8 mouse cellular contexts compared by ENCODE assay signal in genomic region chr4:154964581-154965235, GRCm38 (mm10). TPM values are rescaled to one million over a fixed set of nuclear protein-coding genes. Genes with fewer than 3 reads are reported as not detected.
DNase-seq lines count a peak whose midpoint lies in the region; ATAC-seq and TF ChIP-seq lines count a peak whose summit lies in the region.

No protein-coding gene starts in this region.

- H3K4me2 ChIP-seq in heart, embryonic 16.5 days (ENCODE audit: low read depth, low read length): peak overlapping the region; percentile 85
- H3K4me2 ChIP-seq in liver, postnatal 0 days (ENCODE audit: low read depth, low read length): peak overlapping the region; percentile 98
- H3K4me2 ChIP-seq in stomach, postnatal 0 days (replicated peaks; ENCODE audit: low read depth): peak overlapping the region; percentile 88

- H3K4me1 ChIP-seq in heart, embryonic 16.5 days (ENCODE audit: control insufficient read depth, insufficient read depth, low read length): peaks cover 48% of the 10 kb centered on the region
- H3K4me1 ChIP-seq in liver, postnatal 0 days (ENCODE audit: insufficient read depth): peaks cover 46% of the 10 kb centered on the region
- peaks cover 15% of the 10 kb centered on the region for H3K4me1 ChIP-seq in stomach, postnatal 0 days (replicated peaks; ENCODE audit: control insufficient read depth, insufficient read depth)

- peak; percentile 19; the same call in 1 of the 2 replicates for TF ChIP-seq EP300 in liver, postnatal 0 days (IDR thresholded peaks at IDR 0.05; ENCODE audit: low read depth)
- no peak for TF ChIP-seq EP300 in stomach, postnatal 0 days (optimal IDR thresholded peaks at IDR 0.05)

- TF ChIP-seq CTCF in liver, postnatal 0 days (IDR thresholded peaks at IDR 0.05; ENCODE audit: low read depth): no peak
- TF ChIP-seq CTCF in stomach, postnatal 0 days (IDR thresholded peaks at IDR 0.05; ENCODE audit: low read depth): no peak

- H3K27me3 ChIP-seq in heart, embryonic 16.5 days (ENCODE audit: control insufficient read depth, insufficient read depth, low read length): peaks cover 33% of the 10 kb centered on the region
- peaks cover 39% of the 10 kb centered on the region for H3K27me3 ChIP-seq in liver, postnatal 0 days (ENCODE audit: insufficient read depth, low read length)
- peaks cover 5% of the 10 kb centered on the region; the same call in 1 of the 2 replicates for H3K27me3 ChIP-seq in stomach, postnatal 0 days (ENCODE audit: control insufficient read depth, insufficient read depth, low read length)

- 1% methylated on average over 34 of the region's 36 CpGs for WGBS in heart, embryonic 16.5 days
- under 1% methylated on average over 34 of the region's 36 CpGs for WGBS in liver, postnatal 0 days (ENCODE audit: insufficient replicate concordance)
- WGBS in stomach, postnatal 0 days: under 1% methylated on average over 34 of the region's 36 CpGs

- ATAC-seq in activated CD4-positive, CD25-positive, alpha-beta regulatory T cell, adult 4 months: peak; percentile 44
- ATAC-seq in heart, embryonic 16.5 days (replicated peaks; ENCODE audit: extremely low read depth, insufficient read depth, low FRiP score): peak; percentile 17; the same call in 1 of the 2 replicates
- ATAC-seq in liver, postnatal 0 days: peak; percentile 50
- ATAC-seq in stomach, postnatal 0 days (ENCODE audit: low FRiP score, low TSS enrichment): no peak
- no peak; the same call in 1 of the 2 replicates for ATAC-seq in cerebellum, adult (ENCODE audit: insufficient number of reproducible peaks, low FRiP score, low TSS enrichment)

- peaks cover 8% of the 10 kb centered on the region for H3K36me3 ChIP-seq in heart, embryonic 16.5 days (ENCODE audit: control insufficient read depth, insufficient read depth)
- H3K36me3 ChIP-seq in liver, postnatal 0 days (replicated peaks; ENCODE audit: insufficient read depth, low read length): peaks cover 23% of the 10 kb centered on the region
- peaks cover 6% of the 10 kb centered on the region for H3K36me3 ChIP-seq in stomach, postnatal 0 days (ENCODE audit: control insufficient read depth, insufficient read depth, low read length)

- DNase-seq in kidney, adult 18-20 months: peak; percentile 13
- no peak for DNase-seq in kidney, postnatal 36 days
- DNase-seq in liver, postnatal 0 days: peak; percentile 59
- DNase-seq in stomach, postnatal 0 days (ENCODE audit: low spot score): no peak
- no peak for DNase-seq in adrenal gland, postnatal 36 days

- no peaks in the 10 kb centered on the region for H3K9me3 ChIP-seq in heart, embryonic 16.5 days (replicated peaks; ENCODE audit: control insufficient read depth, low read length)
- H3K9me3 ChIP-seq in liver, postnatal 0 days (ENCODE audit: low read length): no peaks in the 10 kb centered on the region
- H3K9me3 ChIP-seq in stomach, postnatal 0 days (ENCODE audit: control insufficient read depth, low read length): no peaks in the 10 kb centered on the region

- H3K4me3 ChIP-seq in heart, embryonic 16.5 days (ENCODE audit: low read length): peak overlapping the region; percentile 82
- peak overlapping the region; percentile 95 for H3K4me3 ChIP-seq in liver, postnatal 0 days (ENCODE audit: low read depth, low read length)
- peak overlapping the region; percentile 77 for H3K4me3 ChIP-seq in stomach, postnatal 0 days (ENCODE audit: low read depth, low read length)

- peak overlapping the region; percentile 85 for H3K27ac ChIP-seq in heart, embryonic 16.5 days (ENCODE audit: low read length)
- peak overlapping the region; percentile 80 for H3K27ac ChIP-seq in liver, postnatal 0 days (ENCODE audit: low read depth)
- H3K27ac ChIP-seq in stomach, postnatal 0 days (replicated peaks): peak overlapping the region; percentile 86

- peak overlapping the region; percentile 88 for H3K9ac ChIP-seq in heart, embryonic 16.5 days (ENCODE audit: low read length)
- H3K9ac ChIP-seq in liver, postnatal 0 days (replicated peaks): peak overlapping the region; percentile 91
- H3K9ac ChIP-seq in stomach, postnatal 0 days (ENCODE audit: low read length): peak overlapping the region; percentile 83

RNA-seq across cellular contexts. Expression of gene Pank4, which starts 0.8 kb away (rescaled TPM):
- 10 to 100 TPM; 37.4 to 40.1 TPM for polyA plus RNA-seq in activated CD4-positive, CD25-positive, alpha-beta regulatory T cell, adult 4 months (2017; shearing (Covaris generic))
- 44.2 and 47.2 TPM in 2 replicates for polyA plus RNA-seq in heart, embryonic 16.5 days (2015; fragmentation: Nextera tagmentation; extraction: Ambion mirVana)
- 10.9 and 11.4 TPM in 2 replicates for polyA plus RNA-seq in liver, postnatal 0 days (2015; fragmentation: Nextera tagmentation; extraction: Ambion mirVana)
- 14.8 and 14.9 TPM in 2 replicates for polyA plus RNA-seq in stomach, postnatal 0 days (2015; fragmentation: Nextera tagmentation; extraction: Ambion mirVana)
- total RNA-seq in adrenal gland, postnatal 36 days (2021): 10 to 100 TPM; 24.1 to 35.9 TPM

RNA-seq across cellular contexts. Expression of gene Hes5, which starts 4.0 kb away (rescaled TPM):
- 1 to 10 TPM; 1.0 to 1.1 TPM for polyA plus RNA-seq in activated CD4-positive, CD25-positive, alpha-beta regulatory T cell, adult 4 months (2017; shearing (Covaris generic))
- polyA plus RNA-seq in heart, embryonic 16.5 days (2015; fragmentation: Nextera tagmentation; extraction: Ambion mirVana): 0.29 and 0.34 TPM in 2 replicates
- 0.15 and 0.21 TPM in 2 replicates for polyA plus RNA-seq in liver, postnatal 0 days (2015; fragmentation: Nextera tagmentation; extraction: Ambion mirVana)
- 0.24 and 0.36 TPM in 2 replicates for polyA plus RNA-seq in stomach, postnatal 0 days (2015; fragmentation: Nextera tagmentation; extraction: Ambion mirVana)
- total RNA-seq in adrenal gland, postnatal 36 days (2021): not detected

RNA-seq across cellular contexts. Expression of gene Tnfrsf14, which starts 36.3 kb away (rescaled TPM):
- 100 to 1,000 TPM in 1 of 2 experiments, 10 to 100 TPM in 1; 57.3 to 109 TPM for polyA plus RNA-seq in activated CD4-positive, CD25-positive, alpha-beta regulatory T cell, adult 4 months (2017; shearing (Covaris generic))
- polyA plus RNA-seq in heart, embryonic 16.5 days (2015; fragmentation: Nextera tagmentation; extraction: Ambion mirVana): 1.3 and 1.8 TPM in 2 replicates
- 17.2 and 20.0 TPM in 2 replicates for polyA plus RNA-seq in liver, postnatal 0 days (2015; fragmentation: Nextera tagmentation; extraction: Ambion mirVana)
- 0.61 TPM in 2 replicates for polyA plus RNA-seq in stomach, postnatal 0 days (2015; fragmentation: Nextera tagmentation; extraction: Ambion mirVana)
- 1 to 10 TPM; 6.7 to 7.2 TPM for total RNA-seq in adrenal gland, postnatal 36 days (2021)

Comparison
In these comparisons a context has a peak if more than half of its experiments do, and no peak if none do; other contexts are left out.
1. DNase-seq: peak in kidney, adult 18-20 months (single experiment) and liver, postnatal 0 days (single experiment); none in kidney, postnatal 36 days (0 of 2), stomach, postnatal 0 days (single experiment) and adrenal gland, postnatal 36 days (0 of 2).
2. ATAC-seq: peak in activated CD4-positive, CD25-positive, alpha-beta regulatory T cell, adult 4 months (single experiment), heart, embryonic 16.5 days (single experiment) and liver, postnatal 0 days (single experiment); none in stomach, postnatal 0 days (single experiment) and cerebellum, adult (single experiment).
3. Peak in every context shown above with its lines, with median percentiles within 50 percentile points of each other: H3K27ac ChIP-seq, H3K4me2 ChIP-seq, H3K4me3 ChIP-seq and H3K9ac ChIP-seq.